Mouse (Mus musculus): ENCODE data around the gene Prdm16. TPM values are rescaled to one million over a fixed set of nuclear protein-coding genes. Genes with fewer than 3 reads are reported as not detected.

The Prdm16 gene
- polyA plus RNA-seq, 1 experiment from 2014 or later, result 87.1 TPM

DNA sequence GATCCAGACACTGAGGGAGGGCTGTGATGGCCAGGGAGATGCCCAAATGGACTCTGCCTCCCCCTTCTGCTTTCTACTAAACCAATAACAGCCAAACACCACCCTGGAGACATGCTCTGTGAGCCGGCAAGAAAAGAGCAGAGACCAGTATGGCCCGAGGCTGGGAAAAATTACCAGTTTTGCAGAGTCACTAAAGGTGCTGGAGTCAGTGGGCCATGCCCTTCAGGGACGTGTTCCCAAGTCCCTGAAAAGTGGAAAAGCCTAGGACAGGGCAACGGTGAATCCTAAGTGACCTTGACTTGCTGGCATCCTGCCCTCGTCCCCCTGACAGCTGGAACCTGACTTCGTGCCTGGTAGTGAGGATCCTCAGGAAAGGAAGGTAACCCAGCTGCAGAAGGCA is 5.8 kb upstream of the Prdm16 start:
- Histone ChIP-seq H3K4me1 (ENCODE audit: control insufficient read depth, insufficient read depth, low read length) (peaks cover 53% of the 10 kb centered on the region), H3K9me3 (ENCODE audit: control insufficient read depth, low read length) (peaks cover 5% of the 10 kb centered on the region; the same call in 1 of the 2 replicates)
- DNase-seq (ENCODE audit: low spot score), result peak; percentile 47

DNA sequence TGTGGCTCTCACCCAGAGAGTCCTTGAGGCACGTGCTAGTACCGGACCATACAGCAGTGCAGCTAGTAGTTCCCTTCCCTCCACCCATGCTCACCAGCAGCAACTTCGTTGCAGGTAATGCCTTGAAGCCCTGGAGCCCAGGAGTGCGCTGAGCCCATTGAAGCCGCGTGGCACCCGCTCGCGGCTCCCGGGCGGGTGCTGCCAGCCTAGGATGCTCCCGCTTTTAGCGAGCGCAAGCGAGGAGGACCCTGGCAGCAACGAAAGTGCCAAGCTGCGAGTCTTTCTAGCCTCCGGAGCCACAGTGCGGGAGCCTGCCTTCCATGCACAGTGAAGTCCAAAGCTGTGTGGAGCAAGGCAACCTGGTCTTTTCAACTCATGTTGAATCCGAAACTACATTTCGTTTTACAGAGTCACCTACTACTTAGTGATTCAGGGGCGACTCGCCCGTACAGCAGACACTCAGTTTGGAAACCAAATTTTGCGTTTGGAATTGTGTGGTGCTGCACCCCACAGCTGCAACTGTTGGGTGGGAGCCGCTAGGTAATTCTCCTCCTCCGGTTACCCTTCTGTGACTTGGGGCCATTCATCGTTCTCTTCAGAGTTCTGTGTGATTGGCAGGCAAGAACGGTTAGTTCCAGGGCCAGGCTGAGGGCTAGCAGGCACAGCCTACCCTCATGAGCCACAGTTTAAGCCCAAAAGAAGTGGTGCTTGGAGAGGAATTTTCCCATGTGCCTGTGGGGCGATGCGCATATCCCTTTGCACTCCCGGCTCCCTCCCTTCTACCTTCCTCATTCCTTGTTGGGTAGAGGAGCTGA is 4.8 kb upstream of the Prdm16 start:
- ATAC-seq (ENCODE audit: insufficient number of reproducible peaks, low FRiP score, low TSS enrichment, low read depth), result no peak
- H3K4me3 ChIP-seq (ENCODE audit: low read depth, low read length), result peak overlapping the region; percentile 27
- 2% methylated on average over 32 of the region's 32 CpGs for WGBS
- peaks cover 3% of the 10 kb centered on the region; the same call in 1 of the 2 replicates for H3K27me3 ChIP-seq (ENCODE audit: control insufficient read depth, insufficient read depth, low read length)
- peak overlapping the region; percentile 75 for H3K9ac ChIP-seq (ENCODE audit: low read length)
- H3K27ac ChIP-seq (replicated peaks; ENCODE audit: low read depth, low read length), result peak overlapping the region; percentile 16
- peaks cover 2% of the 10 kb centered on the region; the same call in 1 of the 2 replicates for H3K9me3 ChIP-seq (ENCODE audit: control insufficient read depth, low read length)
- DNase-seq (ENCODE audit: low spot score), result peak; percentile 54
- H3K36me3 ChIP-seq (ENCODE audit: control insufficient read depth, insufficient read depth, low read length), result no peaks in the 10 kb centered on the region
- H3K4me1 ChIP-seq (ENCODE audit: control insufficient read depth, insufficient read depth, low read length), result peaks cover 53% of the 10 kb centered on the region
- peak overlapping the region; percentile 97 for H3K4me2 ChIP-seq (ENCODE audit: low read depth, severe bottlenecking)

More for the DNA sequence above, 5.8 kb upstream of the Prdm16 start:
- Histone ChIP-seq H3K4me3 (ENCODE audit: low read depth, low read length) (no peak overlapping the region), H3K36me3 (ENCODE audit: control insufficient read depth, insufficient read depth, low read length) (no peaks in the 10 kb centered on the region), H3K4me2 (ENCODE audit: low read depth, severe bottlenecking) (0 out of 2 replicates have a peak overlapping the region, but pooled peaks have one; percentile 13), H3K27ac (replicated peaks; ENCODE audit: low read depth, low read length) (peak overlapping the region; percentile 5; the same call in 1 of the 2 replicates), H3K9ac (ENCODE audit: low read length) (peak overlapping the region; percentile 22; the same call in 1 of the 2 replicates), H3K27me3 (ENCODE audit: control insufficient read depth, insufficient read depth, low read length) (peaks cover 3% of the 10 kb centered on the region; the same call in 1 of the 2 replicates)
- no peak for ATAC-seq (ENCODE audit: insufficient number of reproducible peaks, low FRiP score, low TSS enrichment, low read depth)
- 6% methylated on average over 6 of the region's 6 CpGs for WGBS

DNA sequence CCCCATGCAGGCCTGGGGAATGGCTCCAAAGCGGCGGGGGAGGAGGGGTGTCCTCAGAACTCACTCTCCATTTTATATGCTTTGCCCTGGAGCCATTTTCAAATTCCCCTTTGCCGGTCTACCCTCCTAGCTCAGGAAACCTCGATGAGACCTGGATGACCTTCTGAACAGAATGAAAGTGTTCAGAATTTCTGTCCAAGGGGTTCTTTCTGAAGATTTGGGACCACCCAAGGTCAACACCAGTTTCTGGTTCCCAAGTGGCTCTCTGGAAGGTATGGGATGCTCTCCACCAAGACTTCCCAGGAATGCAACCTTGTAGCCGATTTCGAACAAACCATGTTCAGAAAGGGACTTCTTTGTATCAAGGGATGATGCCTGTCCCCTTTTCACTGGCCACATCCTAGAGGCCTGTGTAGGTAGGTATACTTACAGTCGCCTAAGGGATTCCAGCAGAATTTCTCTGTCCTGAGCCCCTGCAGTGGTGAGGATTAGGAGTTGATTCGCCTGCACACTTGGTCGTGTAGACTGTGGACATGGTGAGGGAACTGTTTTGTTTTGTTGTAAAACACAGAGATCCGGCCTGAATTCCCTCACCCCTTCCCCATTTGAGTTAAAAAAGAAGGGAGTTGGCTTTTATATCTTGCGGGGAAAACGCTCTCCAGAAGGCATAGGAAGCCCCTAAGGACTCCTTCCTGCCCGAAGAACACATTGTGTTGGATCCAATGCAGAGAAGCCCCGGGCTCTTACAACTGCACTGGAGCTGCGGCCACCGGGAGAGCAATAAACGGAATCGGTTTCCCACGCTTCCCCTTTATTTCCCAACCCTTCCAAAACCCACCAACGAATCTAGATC is 4.0 kb upstream of the Prdm16 start:
- DNase-seq (ENCODE audit: low spot score), result peak; percentile 43
- peak overlapping the region; percentile 97 for H3K4me2 ChIP-seq (ENCODE audit: low read depth, severe bottlenecking)
- no peaks in the 10 kb centered on the region for H3K9me3 ChIP-seq (ENCODE audit: control insufficient read depth, low read length)
- H3K4me1 ChIP-seq (ENCODE audit: control insufficient read depth, insufficient read depth, low read length), result peaks cover 53% of the 10 kb centered on the region
- H3K36me3 ChIP-seq (ENCODE audit: control insufficient read depth, insufficient read depth, low read length), result no peaks in the 10 kb centered on the region
- whole genome bisulfite sequencing, result 2% methylated on average over 20 of the region's 20 CpGs
- no peak for ATAC-seq (ENCODE audit: insufficient number of reproducible peaks, low FRiP score, low TSS enrichment, low read depth)
- H3K4me3 ChIP-seq (ENCODE audit: low read depth, low read length), result peak overlapping the region; percentile 98
- H3K27me3 ChIP-seq (ENCODE audit: control insufficient read depth, insufficient read depth, low read length), result peaks cover 3% of the 10 kb centered on the region; the same call in 1 of the 2 replicates
- peak overlapping the region; percentile 100 for H3K9ac ChIP-seq (ENCODE audit: low read length)
- H3K27ac ChIP-seq (replicated peaks; ENCODE audit: low read depth, low read length), result peak overlapping the region; percentile 99

DNA sequence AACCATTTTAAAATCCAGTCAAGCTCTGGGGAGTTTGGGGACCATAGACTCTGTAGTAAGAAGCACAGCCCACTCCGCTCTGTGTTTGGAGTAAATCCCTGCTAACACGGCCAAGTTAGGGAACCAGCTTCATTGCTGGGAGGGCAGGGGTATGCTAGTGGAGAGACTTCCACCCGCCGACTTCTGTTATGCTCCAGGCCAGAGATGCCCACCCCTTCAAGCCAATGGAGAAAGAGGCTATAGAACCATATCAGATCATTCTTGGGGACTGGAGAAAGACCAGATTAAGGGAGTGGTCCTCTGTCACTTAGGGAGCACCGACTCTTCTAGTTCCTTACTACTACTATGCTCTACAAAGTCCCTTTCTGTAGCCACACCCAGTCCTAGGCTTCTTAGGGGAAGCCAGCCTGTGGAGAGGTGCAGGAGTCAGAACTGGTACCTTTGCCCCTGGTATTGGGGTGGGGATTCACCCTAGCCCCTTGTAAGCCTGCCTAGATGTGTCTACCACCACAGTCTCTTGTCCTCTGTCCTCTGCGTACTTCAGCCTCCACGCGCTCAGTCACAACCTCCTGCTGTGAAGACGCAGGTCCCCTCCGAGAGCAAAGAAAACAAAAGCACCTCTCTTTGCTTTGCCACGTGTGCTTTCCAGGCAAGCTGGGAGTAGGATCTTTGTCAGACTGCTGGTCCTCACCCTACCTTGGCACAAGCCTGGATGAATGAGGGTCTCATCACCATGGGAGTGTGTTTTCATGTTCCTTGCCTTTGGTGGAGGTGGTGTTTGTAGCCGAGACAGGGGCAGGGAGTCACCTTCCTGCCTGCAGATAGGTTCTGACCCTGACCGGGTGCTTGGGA is 3.1 kb upstream of the Prdm16 start:
- ATAC-seq (ENCODE audit: insufficient number of reproducible peaks, low FRiP score, low TSS enrichment, low read depth) (no peak), DNase-seq (ENCODE audit: low spot score) (peak; percentile 48)
- H3K27ac ChIP-seq (replicated peaks; ENCODE audit: low read depth, low read length), result peak overlapping the region; percentile 99
- peaks cover 3% of the 10 kb centered on the region; the same call in 1 of the 2 replicates for H3K27me3 ChIP-seq (ENCODE audit: control insufficient read depth, insufficient read depth, low read length)
- peak overlapping the region; percentile 97 for H3K4me2 ChIP-seq (ENCODE audit: low read depth, severe bottlenecking)
- no peaks in the 10 kb centered on the region for H3K9me3 ChIP-seq (ENCODE audit: control insufficient read depth, low read length)
- H3K9ac ChIP-seq (ENCODE audit: low read length), result peak overlapping the region; percentile 100
- WGBS, result 5% methylated on average over 13 of the region's 13 CpGs
- peaks cover 53% of the 10 kb centered on the region for H3K4me1 ChIP-seq (ENCODE audit: control insufficient read depth, insufficient read depth, low read length)
- H3K36me3 ChIP-seq (ENCODE audit: control insufficient read depth, insufficient read depth, low read length), result no peaks in the 10 kb centered on the region
- H3K4me3 ChIP-seq (ENCODE audit: low read depth, low read length), result peak overlapping the region; percentile 98

DNA sequence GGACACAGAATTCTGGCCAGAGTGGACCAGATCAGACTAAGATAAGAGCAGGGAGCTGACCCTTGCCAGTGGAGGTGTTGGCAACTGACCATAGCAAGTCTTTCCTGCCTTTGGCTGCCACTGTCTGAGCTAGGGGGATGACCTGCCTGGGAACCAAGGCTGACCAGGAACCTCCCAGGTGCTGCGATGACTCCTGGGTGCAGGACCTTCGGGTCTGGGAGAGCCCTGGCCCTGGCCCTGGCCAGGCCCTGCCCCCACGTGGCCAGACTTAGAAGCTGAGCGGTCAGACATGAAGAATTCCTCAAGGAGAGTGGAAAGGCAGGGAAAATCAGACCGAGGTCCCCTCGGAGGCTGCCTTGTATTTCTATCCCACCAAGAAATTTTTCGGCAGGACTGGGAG is 2.5 kb upstream of the Prdm16 start:
- Histone ChIP-seq H3K4me1 (ENCODE audit: control insufficient read depth, insufficient read depth, low read length) (peaks cover 56% of the 10 kb centered on the region), H3K4me3 (ENCODE audit: low read depth, low read length) (peak overlapping the region; percentile 98), H3K9me3 (ENCODE audit: control insufficient read depth, low read length) (no peaks in the 10 kb centered on the region), H3K36me3 (ENCODE audit: control insufficient read depth, insufficient read depth, low read length) (no peaks in the 10 kb centered on the region), H3K27me3 (ENCODE audit: control insufficient read depth, insufficient read depth, low read length) (peaks cover 5% of the 10 kb centered on the region; the same call in 1 of the 2 replicates), H3K9ac (ENCODE audit: low read length) (peak overlapping the region; percentile 100), H3K27ac (replicated peaks; ENCODE audit: low read depth, low read length) (peak overlapping the region; percentile 99), H3K4me2 (ENCODE audit: low read depth, severe bottlenecking) (peak overlapping the region; percentile 97)
- peak; percentile 64 for DNase-seq (ENCODE audit: low spot score)
- ATAC-seq (ENCODE audit: insufficient number of reproducible peaks, low FRiP score, low TSS enrichment, low read depth), result no peak
- WGBS, result 0% methylated on average over 7 of the region's 7 CpGs

DNA sequence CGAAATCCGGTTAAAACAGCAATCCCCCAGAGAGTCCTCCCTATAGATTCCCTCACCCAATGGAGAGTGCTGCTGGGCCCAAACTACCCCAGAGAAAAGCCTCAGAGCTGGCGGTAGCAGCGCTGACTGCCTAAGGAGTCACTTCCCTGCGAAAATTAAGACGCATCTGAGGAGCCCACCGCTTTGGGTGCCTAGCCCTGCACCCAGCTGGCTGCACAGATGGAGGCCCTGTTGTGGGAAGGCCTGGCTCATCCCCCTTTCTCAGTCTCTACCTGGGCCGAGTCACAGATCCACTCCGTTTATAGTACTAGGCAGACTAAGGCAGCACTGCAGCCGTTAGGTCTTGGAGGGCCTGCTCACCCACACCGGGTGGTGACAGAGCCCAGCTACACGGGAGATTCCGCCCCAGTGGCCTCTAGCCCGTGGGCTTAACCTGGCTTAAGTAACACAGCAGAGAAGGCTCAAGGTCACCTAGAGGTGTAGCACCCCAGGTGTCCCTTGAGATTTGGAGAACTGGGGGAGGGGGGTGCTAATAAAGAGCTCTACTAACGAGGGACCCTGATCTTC is 1.7 kb upstream of the Prdm16 start:
- Histone ChIP-seq H3K9me3 (ENCODE audit: control insufficient read depth, low read length) (no peaks in the 10 kb centered on the region), H3K27ac (replicated peaks; ENCODE audit: low read depth, low read length) (peak overlapping the region; percentile 99), H3K9ac (ENCODE audit: low read length) (peak overlapping the region; percentile 100), H3K4me1 (ENCODE audit: control insufficient read depth, insufficient read depth, low read length) (peaks cover 51% of the 10 kb centered on the region), H3K4me3 (ENCODE audit: low read depth, low read length) (peak overlapping the region; percentile 98), H3K4me2 (ENCODE audit: low read depth, severe bottlenecking) (peak overlapping the region; percentile 97), H3K27me3 (ENCODE audit: control insufficient read depth, insufficient read depth, low read length) (peaks cover 5% of the 10 kb centered on the region; the same call in 1 of the 2 replicates), H3K36me3 (ENCODE audit: control insufficient read depth, insufficient read depth, low read length) (no peaks in the 10 kb centered on the region)
- 1% methylated on average over 15 of the region's 15 CpGs for WGBS
- ATAC-seq (ENCODE audit: insufficient number of reproducible peaks, low FRiP score, low TSS enrichment, low read depth), result no peak
- DNase-seq (ENCODE audit: low spot score), result peak; percentile 50

DNA sequence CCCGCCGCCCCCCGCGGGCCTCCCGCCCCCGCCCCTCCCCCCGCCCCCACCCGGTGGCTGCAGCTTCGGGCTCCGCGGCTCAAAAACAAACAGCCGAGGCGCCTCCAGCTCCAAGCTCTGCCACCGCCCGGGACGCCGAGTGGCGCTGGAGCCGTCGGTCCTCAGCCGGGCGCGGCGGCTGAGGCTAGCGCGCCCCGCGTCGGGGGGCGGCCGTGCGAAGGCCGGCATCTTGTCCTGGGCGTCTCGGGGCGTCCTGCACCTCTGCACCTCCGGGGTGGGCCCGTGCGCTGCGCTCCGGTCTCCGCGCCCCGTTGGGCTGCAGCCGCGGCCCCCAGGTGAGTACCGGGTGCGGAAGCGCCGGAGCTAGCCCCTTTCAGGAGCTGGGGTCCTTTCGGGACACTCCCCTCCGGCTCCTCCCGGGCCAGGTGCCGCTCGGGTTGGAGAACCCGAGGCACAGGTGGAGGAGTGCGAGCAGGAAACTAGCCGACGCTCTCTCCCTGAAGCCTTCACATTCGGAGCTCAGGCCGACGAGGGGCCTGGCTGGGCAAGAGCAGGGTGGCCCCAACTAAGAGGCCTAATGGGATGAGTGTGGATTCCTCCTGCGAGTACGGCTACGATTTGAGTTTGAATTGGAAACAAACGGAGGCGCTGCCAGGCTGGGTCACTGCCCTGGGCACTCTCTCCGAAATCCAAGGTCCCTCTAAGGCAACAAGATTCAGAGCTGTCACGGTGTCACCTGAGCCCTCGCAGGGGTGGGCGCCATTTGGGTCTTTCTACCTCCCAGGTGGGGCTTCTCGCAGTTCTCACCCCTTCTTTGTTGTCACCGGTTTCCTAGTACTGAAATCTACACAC is 1.0 kb upstream of the Prdm16 start:
- Histone ChIP-seq H3K27me3 (ENCODE audit: control insufficient read depth, insufficient read depth, low read length) (peaks cover 5% of the 10 kb centered on the region; the same call in 1 of the 2 replicates), H3K4me3 (ENCODE audit: low read depth, low read length) (peak overlapping the region; percentile 98), H3K9ac (ENCODE audit: low read length) (peak overlapping the region; percentile 100), H3K4me2 (ENCODE audit: low read depth, severe bottlenecking) (peak overlapping the region; percentile 97), H3K27ac (replicated peaks; ENCODE audit: low read depth, low read length) (peak overlapping the region; percentile 99), H3K4me1 (ENCODE audit: control insufficient read depth, insufficient read depth, low read length) (peaks cover 50% of the 10 kb centered on the region), H3K36me3 (ENCODE audit: control insufficient read depth, insufficient read depth, low read length) (no peaks in the 10 kb centered on the region), H3K9me3 (ENCODE audit: control insufficient read depth, low read length) (no peaks in the 10 kb centered on the region)
- DNase-seq (ENCODE audit: low spot score) (peak; percentile 64), ATAC-seq (ENCODE audit: insufficient number of reproducible peaks, low FRiP score, low TSS enrichment, low read depth) (no peak)
- under 1% methylated on average over 43 of the region's 73 CpGs for WGBS

All from limb, embryonic 11.5 days (tissue).